Mouse (Mus musculus) 3T3-L1 (cell line): ENCODE measurements around the gene Klhl26.

Source experiments
- DNase-seq: peaks from one replicate; pipeline ENCODE4 v3.0.0-alpha.2; 2015; ENCODE audit warnings: low read depth, low spot score

Klhl26 gene

GRCm38 (mm10) chr8:70447639-70448420 lies 28.9 kb downstream of the Klhl26 start:
- peak; percentile 66 for DNase-seq

- DNase-seq = no peak
Observed at GRCm38 (mm10) chr8:70445988-70446387, 30.8 kb downstream of the Klhl26 start.

DNA sequence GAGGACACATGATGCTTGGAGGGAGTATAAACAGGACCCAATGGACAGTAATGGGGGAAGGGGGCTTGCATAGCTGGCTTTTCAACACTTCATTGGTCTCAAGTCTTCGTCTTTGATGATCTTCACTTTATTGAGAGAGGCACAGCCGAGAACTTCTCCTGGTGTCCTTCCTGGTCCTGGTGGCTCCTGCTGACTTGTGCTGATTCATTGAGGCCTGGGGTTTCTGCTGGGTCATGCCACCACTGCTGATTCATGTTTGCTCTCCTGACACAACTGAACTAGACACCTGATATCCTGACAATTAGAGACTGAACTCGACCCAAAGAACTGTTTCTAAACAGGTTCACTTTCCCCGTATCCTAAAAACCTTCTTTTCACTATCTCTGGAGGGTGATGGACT lies 33.4 kb downstream of the Klhl26 start:
- peak; percentile 40 for DNase-seq

DNA sequence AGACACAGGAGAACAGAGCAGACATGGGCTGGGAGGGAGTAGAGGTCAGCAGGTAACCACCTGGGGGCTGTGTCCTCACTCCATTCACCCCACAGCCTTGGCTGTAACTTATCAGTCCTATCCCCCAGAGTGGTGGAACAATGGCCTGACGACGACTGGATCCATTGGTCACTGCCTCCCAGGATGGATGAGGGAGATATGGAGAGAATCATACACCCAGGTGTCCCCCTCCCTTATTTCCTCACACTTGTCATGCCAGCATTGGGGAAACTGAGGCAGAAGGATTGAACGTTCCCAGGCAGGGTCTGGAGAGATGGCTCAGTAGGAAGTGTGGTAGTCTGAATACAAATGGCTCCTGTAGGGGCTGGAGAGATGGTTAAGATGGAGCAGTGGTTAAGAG lies 35.2 kb downstream of the Klhl26 start:
- no peak for DNase-seq

GRCm38 (mm10) chr8:70440246-70440645 lies 36.5 kb downstream of the Klhl26 start:
- DNase-seq = no peak

DNA sequence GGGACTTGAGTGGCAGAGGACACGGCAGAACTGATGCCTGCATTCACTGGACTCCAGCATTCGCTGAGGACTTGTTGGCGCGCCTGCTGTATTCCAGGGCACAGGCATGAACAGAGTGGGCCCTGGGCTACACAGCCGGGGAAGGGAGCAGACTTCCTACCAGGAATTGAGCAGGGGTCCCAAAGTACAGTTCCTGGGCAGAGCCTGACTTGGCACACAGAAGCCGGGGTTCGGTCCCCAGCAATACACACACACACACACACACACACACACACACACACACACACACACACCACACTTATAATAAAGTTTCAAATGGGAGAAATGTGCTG lies 37.0 kb downstream of the Klhl26 start:
- DNase-seq = no peak

- DNase-seq = peak; percentile 96
Observed at GRCm38 (mm10) chr8:70439055-70439847, 37.5 kb downstream of the Klhl26 start, which contains the start of gene Crtc1. Crtc1 (minus strand) TSS chr8:70439579.

- no peak for DNase-seq
Observed at GRCm38 (mm10) chr8:70438423-70438822, 38.3 kb downstream of the Klhl26 start.

DNA sequence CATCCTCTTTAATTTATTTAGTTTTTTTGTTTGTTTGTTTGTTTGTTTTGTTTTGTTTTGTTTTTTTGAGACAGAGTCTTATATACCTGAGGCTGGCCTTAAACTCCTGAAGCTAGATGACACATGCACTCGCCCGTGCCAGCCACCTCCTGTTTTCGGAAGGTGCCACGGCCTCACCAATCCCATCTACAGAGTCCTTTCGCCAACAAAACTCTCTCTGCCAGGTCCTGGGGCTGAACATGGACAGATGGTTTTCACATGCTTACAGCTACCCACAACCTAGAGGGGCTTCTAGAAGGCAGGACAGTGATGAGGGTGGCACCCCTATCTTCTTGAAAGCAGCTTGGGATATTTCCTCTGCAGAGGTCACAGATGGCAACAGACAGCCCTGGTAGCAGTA lies 41.6 kb downstream of the Klhl26 start:
- no peak for DNase-seq

DNA sequence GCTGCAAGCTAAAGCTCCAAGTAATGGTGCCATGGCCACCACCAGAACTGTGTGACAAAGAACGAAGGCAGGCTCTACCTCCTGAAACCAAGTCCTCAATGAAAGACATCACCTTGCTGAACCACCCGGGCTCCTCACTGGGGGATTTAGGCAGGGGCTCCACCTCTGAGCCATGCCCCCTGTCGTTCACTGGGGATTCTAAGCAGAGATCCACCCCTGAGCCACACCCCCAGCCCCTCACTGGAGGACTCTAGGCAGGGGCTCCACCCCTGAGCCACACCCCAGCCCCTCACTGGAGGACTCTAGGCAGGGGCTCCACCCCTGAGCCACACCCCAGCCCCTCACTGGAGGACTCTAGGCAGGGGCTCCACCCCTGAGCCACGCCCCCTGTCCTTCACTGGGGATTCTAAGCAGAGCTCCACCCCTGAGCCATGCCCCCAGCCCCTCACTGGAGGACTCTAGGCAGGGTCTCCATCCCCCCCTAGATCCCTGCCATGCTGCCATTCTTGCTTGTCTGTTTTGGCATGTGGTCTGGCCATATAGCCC lies 43.7 kb downstream of the Klhl26 start:
- no peak for DNase-seq

- DNase-seq = no peak
Observed at GRCm38 (mm10) chr8:70431213-70431612, 45.6 kb downstream of the Klhl26 start.

GRCm38 (mm10) chr8:70426300-70426907 lies 50.4 kb downstream of the Klhl26 start:
- DNase-seq = no peak

DNA sequence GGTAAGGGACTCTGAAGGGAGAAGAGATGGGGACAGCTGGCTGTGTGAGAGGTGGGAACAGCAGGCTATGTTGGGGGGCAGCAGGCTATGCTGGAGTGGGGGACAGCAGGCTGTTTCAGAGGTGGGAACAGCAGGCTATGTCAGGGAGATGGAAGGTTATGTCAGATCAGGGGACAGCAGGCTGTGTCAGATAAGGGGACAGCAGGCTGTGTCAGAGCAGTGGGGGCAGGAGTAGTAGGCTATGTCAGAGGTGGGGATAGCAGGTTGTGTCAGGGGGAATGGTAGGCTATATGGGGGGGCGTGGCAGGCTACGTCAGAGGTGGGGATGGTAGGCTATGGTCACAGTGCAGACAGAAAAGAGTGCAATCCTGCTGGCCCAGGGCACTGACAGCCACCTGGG lies 54.0 kb downstream of the Klhl26 start:
- DNase-seq = no peak

DNA sequence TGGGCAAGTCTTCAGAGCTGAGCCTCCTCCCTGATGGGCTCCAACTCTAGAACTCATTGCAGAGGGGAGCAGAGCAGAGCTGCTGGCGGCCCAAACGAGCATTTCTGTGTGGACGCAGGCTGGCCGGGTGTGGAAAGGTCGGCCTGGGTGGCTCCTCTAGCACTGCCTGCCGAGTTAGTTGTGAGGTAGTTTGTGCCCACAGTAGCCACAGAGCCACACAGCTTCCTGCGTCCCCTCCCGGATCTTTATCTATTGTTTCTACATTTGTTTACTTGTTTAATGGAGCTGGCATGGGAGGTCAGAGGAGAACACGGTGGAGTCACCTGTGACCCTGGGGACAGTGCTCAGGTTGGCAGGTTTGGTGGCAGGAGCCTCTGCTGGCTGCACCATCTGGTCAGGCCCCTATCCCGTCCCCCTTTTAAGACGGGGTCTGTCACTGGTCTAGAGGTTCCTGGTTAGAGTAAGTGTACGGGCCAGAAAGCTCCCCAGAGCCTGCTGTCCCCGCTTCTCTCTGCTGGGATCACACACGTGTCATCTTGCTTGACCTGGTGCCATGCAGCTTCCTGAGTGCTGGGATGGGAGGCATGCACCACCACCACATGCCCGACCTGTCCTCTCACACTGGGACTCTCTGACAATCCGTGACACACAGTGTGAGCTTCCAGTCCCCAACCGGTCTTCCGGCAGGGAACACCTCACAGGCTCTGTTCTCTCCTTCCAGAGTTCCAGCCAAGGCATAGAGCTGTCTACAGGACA lies 55.2 kb downstream of the Klhl26 start:
- no peak for DNase-seq

DNA sequence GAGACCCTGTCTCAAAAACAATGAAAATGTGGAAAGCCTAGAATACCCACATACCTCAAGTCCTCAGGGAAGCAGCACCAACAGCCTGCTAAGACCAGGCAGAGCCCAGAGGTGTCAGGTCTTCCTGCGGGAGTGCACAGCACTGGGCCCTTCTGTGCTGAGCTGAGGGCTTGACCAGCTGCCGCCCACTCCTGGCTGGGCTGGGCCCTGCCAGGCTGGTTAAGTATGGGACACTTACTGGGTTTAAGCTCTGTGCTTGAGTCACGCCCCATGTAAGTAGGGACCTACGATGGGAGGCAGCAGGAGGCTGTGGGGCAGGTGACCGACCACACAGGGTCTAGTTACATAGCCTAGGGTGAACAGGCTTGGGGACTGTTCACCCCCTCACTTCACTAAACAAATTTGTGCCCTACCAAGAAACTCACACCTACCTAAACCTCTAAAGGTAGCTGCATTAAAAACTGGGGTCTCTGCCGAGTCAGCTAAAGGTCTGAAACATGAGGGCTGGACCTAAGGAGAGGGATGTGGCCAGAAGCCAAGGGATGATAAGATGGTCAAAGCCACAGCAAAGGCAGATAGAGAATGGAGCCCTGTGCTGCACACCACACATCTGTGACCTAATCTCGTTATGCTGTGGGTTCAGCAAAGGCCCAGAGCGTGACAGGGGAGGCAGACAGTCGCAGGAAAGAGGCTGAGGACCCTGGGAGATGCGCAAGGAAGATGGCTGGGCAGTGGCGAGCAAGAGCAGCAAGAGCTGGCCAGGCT lies 56.7 kb downstream of the Klhl26 start:
- DNase-seq = no peak

GRCm38 (mm10) chr8:70418954-70419353 lies 57.8 kb downstream of the Klhl26 start:
- no peak for DNase-seq

- no peak for DNase-seq
Observed at GRCm38 (mm10) chr8:70417914-70418313, 58.9 kb downstream of the Klhl26 start.

- no peak for DNase-seq
Observed at GRCm38 (mm10) chr8:70416941-70417340, 59.8 kb downstream of the Klhl26 start.

- DNase-seq = peak; percentile 56
Observed at GRCm38 (mm10) chr8:70415540-70416451, 61.0 kb downstream of the Klhl26 start.
